Mouse (Mus musculus): ENCODE results near the gene Vtn. TPM values are rescaled to one million over a fixed set of nuclear protein-coding genes. Genes with fewer than 3 reads are reported as not detected.

The Vtn gene
- total RNA-seq (2021) = 10 to 100 TPM; 71.6 to 75.3 TPM

DNA sequence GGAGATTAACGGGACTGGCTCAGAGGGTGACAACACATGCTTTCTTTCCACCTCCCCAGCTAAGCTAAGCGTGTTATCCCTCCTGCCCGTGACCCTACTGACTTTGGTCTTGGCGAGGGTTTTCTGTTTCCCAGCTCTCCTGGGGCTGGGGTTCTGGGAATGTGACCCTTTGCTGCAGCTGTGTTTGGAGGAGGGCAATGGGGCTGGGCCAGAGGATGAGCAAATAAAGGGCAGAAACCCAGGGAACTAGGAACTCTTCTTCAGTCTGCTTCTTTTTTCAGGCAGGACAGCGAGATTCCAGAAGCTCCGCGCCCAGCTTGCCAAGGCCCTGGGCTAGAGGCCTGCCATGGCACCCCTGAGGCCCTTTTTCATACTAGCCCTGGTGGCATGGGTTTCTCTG lies at the start of gene Vtn:
Gene Vtn, plus strand, starts transcription at position 88 of the 400 bp plus-strand sequence.
- DNase-seq (ENCODE audit: low spot score in 2 of 2) = no peak
- intact Hi-C loops (cut with DNase I) = no loop called here

GRCm38 (mm10) chr11:78450337-78450736 lies 48.6 kb upstream of the Vtn start:
- DNase-seq (ENCODE audit: low spot score in 2 of 2) = no peak
- intact Hi-C loops (cut with DNase I) = loop anchor here (5.0 kb wide), 1 partner anchor 93 kb away; no protein-coding TSS in a partner anchor

DNA sequence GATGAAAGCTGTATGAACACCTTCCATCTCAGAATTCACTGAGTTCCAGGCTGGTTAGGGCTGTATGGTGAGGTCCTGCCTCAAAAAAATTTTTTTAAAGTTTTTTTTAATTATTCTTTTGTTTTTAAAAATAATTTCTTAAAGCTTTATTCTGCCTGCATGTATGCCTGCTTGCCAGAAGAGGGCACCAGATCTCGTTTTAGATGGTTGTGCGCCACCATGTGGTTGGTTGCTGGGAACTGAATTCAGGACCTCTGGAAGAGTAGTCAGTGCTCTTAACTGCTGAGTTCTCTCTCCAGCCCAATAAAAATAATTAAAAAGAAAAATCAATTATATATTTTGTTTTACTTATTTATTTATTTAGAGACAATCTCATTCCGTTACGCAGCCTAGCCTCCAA lies 45.2 kb upstream of the Vtn start:
- intact Hi-C loops (cut with DNase I) = loop anchor here (5.0 kb wide), 1 partner anchor 96 kb away; no protein-coding TSS in a partner anchor
- DNase-seq (ENCODE audit: low spot score in 2 of 2) = peak in 1 of 2 experiments; percentile 64

GRCm38 (mm10) chr11:78454276-78454675 lies 44.6 kb upstream of the Vtn start:
- intact Hi-C loops (cut with DNase I) = loop anchor here (5.0 kb wide), 1 partner anchor 97 kb away; no protein-coding TSS in a partner anchor
- no peak for DNase-seq (ENCODE audit: low spot score in 2 of 2)

DNA sequence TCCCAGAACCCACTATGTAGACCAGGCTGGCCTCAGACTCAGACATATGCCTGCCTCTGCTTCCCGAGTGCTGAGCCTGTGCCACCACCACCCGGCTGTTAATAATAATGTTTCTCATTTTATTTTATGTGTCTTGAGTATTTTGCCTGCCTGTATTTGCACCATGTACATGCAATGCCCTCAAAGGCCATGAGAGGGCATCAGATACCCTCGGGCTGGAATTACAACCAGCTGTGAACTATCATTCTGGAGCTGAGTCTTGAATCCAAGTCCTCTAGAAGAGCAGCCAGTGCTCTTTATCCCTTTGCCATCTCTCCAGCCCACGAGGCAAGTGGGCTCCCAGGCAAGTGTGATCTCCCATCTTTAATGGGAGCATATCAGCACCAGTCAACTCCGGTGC lies 43.6 kb upstream of the Vtn start:
- DNase-seq (ENCODE audit: low spot score in 2 of 2) = peak in 1 of 2 experiments; percentile 42
- intact Hi-C loops (cut with DNase I) = no loop called here

- DNase-seq (ENCODE audit: low spot score in 2 of 2) = no peak
- intact Hi-C loops (cut with DNase I) = no loop called here
These were observed 40.2 kb upstream of the Vtn start for GRCm38 (mm10) chr11:78458740-78459139.

GRCm38 (mm10) chr11:78461894-78462293 lies 37.0 kb upstream of the Vtn start:
- intact Hi-C loops (cut with DNase I) = no loop called here
- DNase-seq (ENCODE audit: low spot score in 2 of 2) = no peak

DNA sequence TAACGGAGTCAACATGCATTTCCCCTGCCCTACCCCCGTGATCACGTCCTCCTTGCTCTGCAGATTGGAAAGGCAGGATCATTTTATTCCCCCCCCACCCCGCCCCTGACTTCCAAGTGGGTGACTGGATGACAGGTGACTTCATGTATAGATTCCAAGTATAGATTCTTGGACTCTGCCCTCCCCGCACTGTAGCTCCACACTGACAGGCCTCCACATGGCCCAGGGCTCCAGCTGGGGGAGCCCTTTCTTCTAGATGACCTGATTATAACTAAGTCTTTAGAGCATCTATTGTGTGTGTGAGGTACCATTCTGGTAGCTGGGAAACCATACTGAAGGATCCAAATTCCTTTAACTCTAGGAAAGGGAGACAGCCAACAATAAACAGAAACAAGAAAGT lies 36.2 kb upstream of the Vtn start:
- no peak for DNase-seq (ENCODE audit: low spot score in 2 of 2)
- intact Hi-C loops (cut with DNase I) = no loop called here

- intact Hi-C loops (cut with DNase I) = no loop called here
- DNase-seq (ENCODE audit: low spot score in 2 of 2) = no peak
These were observed 35.4 kb upstream of the Vtn start for GRCm38 (mm10) chr11:78463286-78464036.

GRCm38 (mm10) chr11:78465116-78465515 lies 33.8 kb upstream of the Vtn start:
- intact Hi-C loops (cut with DNase I) = no loop called here
- no peak for DNase-seq (ENCODE audit: low spot score in 2 of 2)

DNA sequence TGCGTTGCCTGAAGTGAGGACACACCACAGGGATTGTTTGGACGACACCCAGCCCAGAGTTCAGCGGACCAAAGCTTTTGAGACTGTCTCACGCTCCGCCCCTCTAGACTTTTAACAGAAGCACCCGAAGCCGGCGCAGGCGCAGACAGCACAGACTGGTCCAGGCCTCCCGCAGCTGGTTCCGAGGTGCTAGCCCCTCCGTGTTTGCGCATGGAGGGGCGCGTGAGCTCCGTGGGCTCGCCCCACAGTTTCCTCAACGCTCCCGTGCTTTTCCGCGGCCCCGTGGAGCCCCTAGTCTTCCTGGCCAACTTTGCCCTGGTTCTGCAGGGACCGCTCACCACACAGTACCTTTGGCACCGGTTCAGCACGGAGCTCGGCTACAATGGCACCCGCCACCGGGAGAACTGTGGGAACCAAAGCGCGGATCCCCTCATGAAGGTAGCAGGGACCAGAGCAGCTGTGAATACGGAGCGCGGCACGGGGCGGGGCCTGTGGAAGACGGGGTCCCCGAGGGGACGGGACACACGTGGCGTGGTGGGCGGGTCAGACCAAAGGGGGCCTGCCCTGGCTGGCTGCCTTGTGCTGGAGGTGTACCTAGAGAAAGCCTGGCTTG lies 33.2 kb upstream of the Vtn start, which contains the start of gene Slc46a1:
Gene Slc46a1, plus strand, starts transcription at position 130 of the 613 bp plus-strand sequence.
- intact Hi-C loops (cut with DNase I) = no loop called here
- peak; percentile 80 to 83 for DNase-seq (ENCODE audit: low spot score in 2 of 2)

DNA sequence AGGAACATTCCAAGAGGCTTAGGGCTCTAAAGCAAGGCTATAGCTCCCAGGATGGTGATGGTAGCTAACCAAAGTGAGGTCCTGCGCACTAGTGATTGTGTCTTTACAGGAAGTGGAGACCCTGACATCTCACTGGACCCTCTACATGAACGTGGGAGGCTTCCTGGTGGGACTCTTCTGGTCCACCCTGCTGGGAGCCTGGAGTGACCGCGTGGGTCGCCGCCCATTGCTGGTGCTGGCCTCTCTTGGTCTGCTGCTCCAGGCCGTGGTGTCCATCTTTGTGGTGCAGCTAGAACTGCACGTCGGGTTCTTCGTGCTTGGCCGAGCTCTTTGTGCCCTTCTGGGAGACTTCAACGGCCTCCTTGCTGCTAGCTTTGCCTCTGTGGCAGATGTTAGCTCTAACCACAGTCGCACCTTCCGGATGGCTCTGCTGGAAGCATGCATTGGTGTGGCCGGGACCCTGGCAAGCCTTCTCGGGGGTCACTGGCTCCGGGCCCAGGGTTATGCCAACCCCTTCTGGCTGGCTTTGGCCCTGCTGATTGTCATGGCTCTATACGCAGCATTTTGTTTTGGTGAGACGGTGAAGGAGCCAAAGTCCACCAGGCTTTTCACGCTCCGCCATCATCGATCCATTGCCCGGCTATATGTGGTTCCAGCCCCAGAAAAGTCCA lies 32.5 kb upstream of the Vtn start:
- no peak for DNase-seq (ENCODE audit: low spot score in 2 of 2)
- intact Hi-C loops (cut with DNase I) = no loop called here

DNA sequence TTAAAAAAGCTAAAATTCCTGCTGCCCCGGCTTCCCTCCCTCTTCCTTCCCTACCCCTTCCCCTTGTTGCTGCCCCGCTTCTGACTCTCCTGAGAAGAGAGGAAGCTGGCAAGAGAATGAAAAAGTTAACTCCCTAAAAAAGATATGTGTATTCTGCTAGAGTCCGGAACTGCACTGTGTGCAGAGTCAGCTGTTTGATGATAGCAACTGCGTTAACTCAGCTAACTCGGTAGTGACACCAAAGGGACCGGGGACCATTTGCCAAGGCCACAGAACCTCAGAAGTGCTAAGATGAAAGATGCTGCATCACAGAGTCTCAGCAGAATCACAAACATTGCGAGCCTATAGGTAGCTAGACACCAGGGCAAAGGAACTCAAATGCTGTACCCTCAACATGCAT lies 31.4 kb upstream of the Vtn start:
- intact Hi-C loops (cut with DNase I) = no loop called here
- no peak for DNase-seq (ENCODE audit: low spot score in 2 of 2)

DNA sequence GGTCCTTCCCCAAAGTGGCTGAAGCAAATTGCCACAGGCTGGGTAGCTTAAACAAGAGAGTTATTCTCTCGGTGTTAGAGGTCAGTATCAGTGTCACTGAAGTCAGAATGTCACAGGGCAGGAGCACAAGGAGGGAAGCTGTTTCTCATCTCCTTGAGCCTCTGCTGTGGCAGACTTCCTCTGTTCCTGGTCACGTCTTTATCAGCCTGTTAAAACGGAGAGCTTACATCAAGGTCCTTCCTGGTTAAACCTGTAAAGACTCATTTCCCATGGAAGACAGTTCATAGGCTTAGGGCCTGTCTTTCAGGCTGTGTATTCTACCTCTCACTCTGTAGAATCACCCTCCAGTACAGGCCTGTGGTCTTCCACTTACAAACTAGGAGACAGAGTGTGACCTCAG lies 31.0 kb upstream of the Vtn start:
- no peak for DNase-seq (ENCODE audit: low spot score in 2 of 2)
- intact Hi-C loops (cut with DNase I) = no loop called here

GRCm38 (mm10) chr11:78471326-78472103 lies 27.4 kb upstream of the Vtn start:
- no peak for DNase-seq (ENCODE audit: low spot score in 2 of 2)
- intact Hi-C loops (cut with DNase I) = no loop called here

GRCm38 (mm10) chr11:78475289-78475688 lies 23.6 kb upstream of the Vtn start:
- intact Hi-C loops (cut with DNase I) = no loop called here
- DNase-seq (ENCODE audit: low spot score in 2 of 2) = no peak

DNA sequence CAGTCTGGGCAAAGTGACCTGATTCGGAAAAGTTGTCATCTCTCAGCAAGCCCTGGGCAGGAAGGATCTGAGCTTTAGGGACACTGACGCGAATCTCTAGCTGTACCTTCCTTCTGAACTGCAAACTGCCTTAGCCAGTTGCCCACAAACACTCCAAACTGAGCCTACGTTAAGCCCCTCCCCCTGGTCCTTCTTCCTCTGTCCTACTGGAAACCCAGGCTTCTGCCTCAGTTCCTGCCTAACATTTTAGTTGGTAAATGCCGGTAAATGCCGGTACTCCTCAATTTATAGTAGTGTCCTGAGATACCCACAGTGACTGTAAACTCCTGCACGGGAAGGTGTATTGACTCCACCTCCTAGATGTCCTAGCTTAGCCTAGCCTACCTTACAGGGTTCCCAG lies 15.3 kb upstream of the Vtn start:
- DNase-seq (ENCODE audit: low spot score in 2 of 2) = no peak
- intact Hi-C loops (cut with DNase I) = no loop called here

GRCm38 (mm10) chr11:78488168-78488567 lies 10.7 kb upstream of the Vtn start:
- intact Hi-C loops (cut with DNase I) = no loop called here

DNA sequence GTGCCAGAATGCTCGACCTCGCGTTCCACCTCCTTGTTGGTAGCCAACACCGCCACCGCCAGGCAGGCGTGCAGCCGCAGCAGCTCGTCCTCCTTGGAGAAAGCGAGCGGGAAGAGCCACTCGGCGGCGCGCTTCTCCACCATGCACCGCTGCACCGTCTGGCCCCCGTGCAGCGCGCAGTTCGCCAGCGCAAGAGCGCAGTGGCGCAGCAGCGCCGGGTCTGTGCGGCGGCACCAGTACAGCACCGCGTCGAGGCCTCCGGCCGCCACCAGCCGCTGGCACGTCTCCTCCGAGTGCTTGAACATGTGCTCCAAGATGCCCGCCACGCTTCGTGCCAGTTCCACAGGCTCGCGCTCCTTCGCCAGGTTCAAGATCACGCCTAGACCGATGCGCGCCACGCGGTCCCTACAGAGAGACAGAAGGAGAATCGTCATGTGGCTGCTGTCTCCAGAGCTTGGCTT lies 8.1 kb upstream of the Vtn start:
- peak; percentile 63 to 64 for DNase-seq (ENCODE audit: low spot score in 2 of 2)
- intact Hi-C loops (cut with DNase I) = no loop called here

More at GRCm38 (mm10) chr11:78488168-78488567, 10.7 kb upstream of the Vtn start:
- DNase-seq (ENCODE audit: low spot score in 2 of 2) = peak; percentile 75

GRCm38 (mm10) chr11:78495904-78496303 lies 3.0 kb upstream of the Vtn start:
- no peak for DNase-seq (ENCODE audit: low spot score in 2 of 2)
- intact Hi-C loops (cut with DNase I) = no loop called here
